8 mouse cellular contexts compared by ENCODE assay signal in the genomic region with DNA sequence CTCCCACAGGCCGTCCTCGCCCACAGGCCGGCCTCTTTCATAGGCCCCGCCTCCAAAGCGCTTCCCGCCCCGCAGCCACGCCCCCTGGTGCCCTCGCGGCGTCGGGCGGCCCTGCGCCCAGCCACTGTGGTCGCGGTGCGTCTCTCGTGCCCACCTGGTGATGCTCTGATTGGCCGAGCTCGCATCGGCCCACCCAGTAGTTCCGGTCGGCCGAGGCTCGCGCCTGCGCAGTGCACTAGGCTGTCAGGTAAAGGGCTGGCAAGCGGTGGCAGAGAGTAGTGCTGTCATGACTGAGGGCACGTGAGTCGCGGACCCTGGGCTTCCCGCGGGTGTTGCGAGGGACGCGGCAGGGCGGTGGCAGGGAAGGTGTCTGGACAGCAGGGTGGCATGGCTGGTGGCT. TPM values are rescaled to one million over a fixed set of nuclear protein-coding genes. Genes with fewer than 3 reads are reported as not detected.
DNase-seq lines count a peak whose midpoint lies in the region; ATAC-seq and TF ChIP-seq lines count a peak whose summit lies in the region.

A gene (plus strand): TSS at position 214 of the 400 bp plus-strand sequence.

- peak within 1 kb of the TSS; percentile 81 for H3K9ac ChIP-seq in embryonic facial prominence, embryonic 13.5 days
- H3K9ac ChIP-seq in limb, embryonic 12.5 days (replicated peaks), result peak within 1 kb of the TSS; percentile 72
- peak within 1 kb of the TSS; percentile 66 for H3K9ac ChIP-seq in midbrain, embryonic 15.5 days

- no peaks in the 10 kb centered on the region for H3K9me3 ChIP-seq in embryonic facial prominence, embryonic 13.5 days
- no peaks in the 10 kb centered on the region for H3K9me3 ChIP-seq in limb, embryonic 12.5 days
- H3K9me3 ChIP-seq in midbrain, embryonic 15.5 days, result no peaks in the 10 kb centered on the region

- peaks cover 20% of the 10 kb centered on the region; the same call in 1 of the 2 replicates for H3K4me1 ChIP-seq in embryonic facial prominence, embryonic 13.5 days
- H3K4me1 ChIP-seq in kidney, adult 2 months (ENCODE audit: control insufficient read depth, insufficient read depth, low read length), result no peaks in the 10 kb centered on the region; the same call in 1 of the 2 replicates
- peaks cover 11% of the 10 kb centered on the region; the same call in 1 of the 2 replicates for H3K4me1 ChIP-seq in limb, embryonic 12.5 days (replicated peaks)
- peaks cover 35% of the 10 kb centered on the region for H3K4me1 ChIP-seq in midbrain, embryonic 15.5 days
- peaks cover 10% of the 10 kb centered on the region for H3K4me1 ChIP-seq in spleen, adult 2 months (ENCODE audit: control insufficient read depth, insufficient read depth, insufficient read length)

- peaks cover 29% of the 10 kb centered on the region for H3K36me3 ChIP-seq in embryonic facial prominence, embryonic 13.5 days
- H3K36me3 ChIP-seq in kidney, adult 2 months (ENCODE audit: control insufficient read depth, insufficient read depth, low read length), result no peaks in the 10 kb centered on the region
- peaks cover 29% of the 10 kb centered on the region for H3K36me3 ChIP-seq in limb, embryonic 12.5 days
- H3K36me3 ChIP-seq in midbrain, embryonic 15.5 days (replicated peaks), result peaks cover 22% of the 10 kb centered on the region
- peaks cover 3% of the 10 kb centered on the region; the same call in 1 of the 2 replicates for H3K36me3 ChIP-seq in spleen, adult 2 months (ENCODE audit: control insufficient read depth, insufficient read depth, low read length)

- peak within 1 kb of the TSS; percentile 90 for H3K4me2 ChIP-seq in embryonic facial prominence, embryonic 13.5 days
- peak within 1 kb of the TSS; percentile 87 for H3K4me2 ChIP-seq in limb, embryonic 12.5 days
- H3K4me2 ChIP-seq in midbrain, embryonic 15.5 days, result peak within 1 kb of the TSS; percentile 74

- TF ChIP-seq CTCF in kidney, adult 2 months (conservative IDR thresholded peaks at IDR 0.05; ENCODE audit: insufficient read depth, insufficient read length, low read depth, low read length), result 0 out of 2 replicates have a peak, but pooled peaks have one; percentile 11
- TF ChIP-seq CTCF in spleen, adult 2 months (IDR thresholded peaks at IDR 0.05; ENCODE audit: extremely low read depth, insufficient read depth, insufficient read length, insufficient replicate concordance), result no peak

- peak; percentile 98 for ATAC-seq in embryonic facial prominence, embryonic 13.5 days (ENCODE audit: insufficient number of reproducible peaks, insufficient read depth, low FRiP score, low TSS enrichment, low read depth)
- ATAC-seq in limb, embryonic 12.5 days (ENCODE audit: insufficient number of reproducible peaks, insufficient read depth, low FRiP score, low TSS enrichment, low read depth), result peak; percentile 99
- ATAC-seq in midbrain, embryonic 15.5 days (replicated peaks), result peak; percentile 100

- H3K4me3 ChIP-seq in embryonic facial prominence, embryonic 13.5 days, result peak within 1 kb of the TSS; percentile 71
- H3K4me3 ChIP-seq in kidney, adult 2 months (ENCODE audit: insufficient read depth, low read depth, low read length), result peak within 1 kb of the TSS; percentile 93
- peak within 1 kb of the TSS; percentile 61 for H3K4me3 ChIP-seq in limb, embryonic 12.5 days (replicated peaks)
- H3K4me3 ChIP-seq in midbrain, embryonic 15.5 days, result peak within 1 kb of the TSS; percentile 79
- H3K4me3 ChIP-seq in spleen, adult 2 months (ENCODE audit: extremely low read depth, insufficient read depth, insufficient read length), result peak within 1 kb of the TSS; percentile 71

- TF ChIP-seq POLR2A in kidney, adult 2 months (IDR thresholded peaks at IDR 0.05; ENCODE audit: low read depth, low read length), result no peak
- TF ChIP-seq POLR2A in spleen, adult 2 months (IDR thresholded peaks at IDR 0.05; ENCODE audit: low read depth, low read length), result no peak; the same call in 1 of the 2 replicates

- peak within 1 kb of the TSS; percentile 80 for H3K27ac ChIP-seq in embryonic facial prominence, embryonic 13.5 days
- H3K27ac ChIP-seq in kidney, adult 2 months (ENCODE audit: insufficient read depth, low read depth, low read length), result 0 out of 2 replicates have a peak within 1 kb of the TSS, but pooled peaks have one; percentile 4
- H3K27ac ChIP-seq in limb, embryonic 12.5 days, result peak within 1 kb of the TSS; percentile 51; the same call in 1 of the 2 replicates
- H3K27ac ChIP-seq in midbrain, embryonic 15.5 days, result peak within 1 kb of the TSS; percentile 85
- peak within 1 kb of the TSS; percentile 44; the same call in 1 of the 2 replicates for H3K27ac ChIP-seq in spleen, adult 2 months (ENCODE audit: insufficient read depth, low read length)

- peak; percentile 97 for DNase-seq in 3134 (ENCODE audit: extremely low read depth, insufficient read length, low spot score)
- peak; percentile 98 for DNase-seq in adrenal gland, postnatal 36 days
- peak; percentile 93 to 96 for DNase-seq in heart, adult 18-20 months
- DNase-seq in kidney, adult 2 months, result peak; percentile 98
- DNase-seq in spleen, adult 2 months (ENCODE audit: low read depth in 1 of 2, low spot score in 2 of 2), result peak; percentile 91 to 97

- under 1% methylated on average over 37 of the region's 37 CpGs for WGBS in embryonic facial prominence, embryonic 13.5 days
- WGBS in kidney, adult 2 months, result under 1% methylated on average over 37 of the region's 37 CpGs
- WGBS in limb, embryonic 12.5 days, result under 1% methylated on average over 37 of the region's 37 CpGs
- under 1% methylated on average over 37 of the region's 37 CpGs for WGBS in midbrain, embryonic 15.5 days
- under 1% methylated on average over 37 of the region's 37 CpGs for WGBS in spleen, adult 2 months

- H3K27me3 ChIP-seq in embryonic facial prominence, embryonic 13.5 days, result no peaks in the 10 kb centered on the region
- no peaks in the 10 kb centered on the region for H3K27me3 ChIP-seq in kidney, adult 2 months (replicated peaks; ENCODE audit: control insufficient read depth, insufficient read depth, low read length)
- no peaks in the 10 kb centered on the region for H3K27me3 ChIP-seq in limb, embryonic 12.5 days
- H3K27me3 ChIP-seq in midbrain, embryonic 15.5 days (replicated peaks), result no peaks in the 10 kb centered on the region
- H3K27me3 ChIP-seq in spleen, adult 2 months (ENCODE audit: control insufficient read depth, insufficient read depth, low read length), result no peaks in the 10 kb centered on the region

RNA-seq across cellular contexts. Expression of the gene that starts here (rescaled TPM):
- 10 to 100 TPM; 52.1 to 85.1 TPM for total RNA-seq in adrenal gland, postnatal 36 days (2021)
- 37.3 and 39.0 TPM in 2 replicates for polyA plus RNA-seq in embryonic facial prominence, embryonic 13.5 days (2015; fragmentation: Nextera tagmentation; extraction: Ambion mirVana)
- 1 to 10 TPM; 7.1 to 8.0 TPM for total RNA-seq in heart, adult 18-20 months (2021)
- polyA plus RNA-seq in kidney, adult 2 months (2012; rRNA removed), result 18.9 and 21.4 TPM in 2 replicates
- polyA plus RNA-seq in limb, embryonic 12.5 days (2016; fragmentation: Nextera tagmentation; extraction: Ambion mirVana), result 32.5 and 38.7 TPM in 2 replicates
- 43.5 and 44.5 TPM in 2 replicates for polyA plus RNA-seq in midbrain, embryonic 15.5 days (2015; fragmentation: Nextera tagmentation; extraction: Ambion mirVana)
- 9.0 and 9.1 TPM in 2 replicates for polyA plus RNA-seq in spleen, adult 2 months (2012; rRNA removed)

Comparison
In these comparisons a context has a peak if more than half of its experiments do, and no peak if none do; other contexts are left out.
1. Peak in every context shown above with its lines: DNase-seq, ATAC-seq, H3K4me3 ChIP-seq and H3K27ac ChIP-seq.
2. RNA of the gene that starts here (total RNA-seq): 52.1 to 85.1 TPM in adrenal gland, postnatal 36 days; 7.1 to 8.0 TPM in heart, adult 18-20 months; every median in the first group is over 4 times any median in the second.
3. H3K27ac ChIP-seq: peak in every context shown above with its lines; median percentile 85 in midbrain, embryonic 15.5 days; 80 in embryonic facial prominence, embryonic 13.5 days; 51 in limb, embryonic 12.5 days; 44 in spleen, adult 2 months; 4 in kidney, adult 2 months.